17 mouse cellular contexts compared by ENCODE assay signal in genomic region chr12:73739611-73740219, GRCm38 (mm10).
DNase-seq lines count a peak whose midpoint lies in the region; ATAC-seq and TF ChIP-seq lines count a peak whose summit lies in the region.
"Had no signal": no experiment of that assay in that cellular context is flagged by ENCODE, and none has a peak within 500 bp of the region (broad histone marks: within the 10 kb centered on the region; RNA-seq: fewer than 3 reads in every experiment).

No protein-coding gene starts in this region.

- H3K4me1 ChIP-seq in cerebellum, adult 2 months (ENCODE audit: control insufficient read depth, insufficient read depth, low read length) = peaks cover 9% of the 10 kb centered on the region
- no peaks in the 10 kb centered on the region for H3K4me1 ChIP-seq in kidney, embryonic 15.5 days
- peaks cover 33% of the 10 kb centered on the region for H3K4me1 ChIP-seq in heart, embryonic 10.5 days
- H3K4me1 ChIP-seq: forebrain, embryonic 12.5 days; hindbrain, embryonic 13.5 days had no signal

- DNase-seq in cerebellum, adult 9-11 months = peak; percentile 22
- DNase-seq in cerebellum, adult 2 months = no peak
- DNase-seq in kidney, postnatal 14 days = peak; percentile 28
- no peak for DNase-seq in heart, embryonic 10.5 days (ENCODE audit: low spot score)
- peak; percentile 40 for DNase-seq in lung, postnatal 14 days
- DNase-seq in spleen, postnatal 14 days (ENCODE audit: low spot score in 2 of 2) = no peak
- DNase-seq in B cell, adult 2 months = no peak
- DNase-seq: cerebellum, adult 8-10 months; lung, embryonic 14.5 days; right cerebral cortex, postnatal 4 days had no signal

- no peaks in the 10 kb centered on the region for H3K27me3 ChIP-seq in cerebellum, adult 2 months (ENCODE audit: control insufficient read depth, insufficient read depth, low read length)
- no peaks in the 10 kb centered on the region for H3K27me3 ChIP-seq in kidney, embryonic 15.5 days
- no peaks in the 10 kb centered on the region for H3K27me3 ChIP-seq in heart, embryonic 10.5 days (ENCODE audit: insufficient read depth, poor library complexity, severe bottlenecking)
- H3K27me3 ChIP-seq: embryonic facial prominence, embryonic 15.5 days; forebrain, embryonic 12.5 days; heart, embryonic 13.5 days; Patski had no signal

- no peaks in the 10 kb centered on the region for H3K36me3 ChIP-seq in kidney, embryonic 15.5 days
- H3K36me3 ChIP-seq in heart, embryonic 10.5 days = no peaks in the 10 kb centered on the region
- H3K36me3 ChIP-seq: embryonic facial prominence, embryonic 15.5 days; forebrain, embryonic 12.5 days; heart, embryonic 13.5 days; hindbrain, embryonic 13.5 days had no signal

- H3K4me3 ChIP-seq in cerebellum, adult 2 months (replicated peaks; ENCODE audit: insufficient read depth, low read depth, low read length) = no peak overlapping the region
- H3K4me3 ChIP-seq in kidney, embryonic 15.5 days (replicated peaks) = no peak overlapping the region
- no peak overlapping the region for H3K4me3 ChIP-seq in heart, embryonic 10.5 days
- H3K4me3 ChIP-seq: embryonic facial prominence, embryonic 15.5 days; forebrain, embryonic 12.5 days; heart, embryonic 13.5 days; hindbrain, embryonic 13.5 days had no signal

- no peak overlapping the region for H3K4me2 ChIP-seq in kidney, embryonic 15.5 days
- H3K4me2 ChIP-seq: embryonic facial prominence, embryonic 15.5 days; forebrain, embryonic 12.5 days; heart, embryonic 13.5 days; hindbrain, embryonic 13.5 days; lung, embryonic 14.5 days had no signal

- H3K9ac ChIP-seq in kidney, embryonic 15.5 days = no peak overlapping the region
- H3K9ac ChIP-seq: embryonic facial prominence, embryonic 15.5 days; forebrain, embryonic 12.5 days; heart, embryonic 13.5 days; hindbrain, embryonic 13.5 days; lung, embryonic 14.5 days had no signal

- 36% methylated on average over 6 of the region's 6 CpGs for WGBS in cerebellum, adult 2 months
- 88% methylated on average over 6 of the region's 6 CpGs for whole genome bisulfite sequencing in kidney, embryonic 15.5 days
- whole genome bisulfite sequencing in heart, embryonic 10.5 days = 84% methylated on average over 6 of the region's 6 CpGs

- no peak overlapping the region for H3K27ac ChIP-seq in cerebellum, adult 2 months (ENCODE audit: insufficient read depth, low read length)
- no peak overlapping the region for H3K27ac ChIP-seq in kidney, embryonic 15.5 days
- peak overlapping the region; percentile 25; the same call in 1 of the 2 replicates for H3K27ac ChIP-seq in heart, embryonic 10.5 days
- H3K27ac ChIP-seq: embryonic facial prominence, embryonic 15.5 days; forebrain, embryonic 12.5 days; heart, embryonic 13.5 days; hindbrain, embryonic 13.5 days had no signal

- no peak for TF ChIP-seq POLR2A in cerebellum, adult 2 months (IDR thresholded peaks at IDR 0.05; ENCODE audit: borderline replicate concordance, insufficient read depth, low read length)

- no peak for TF ChIP-seq CTCF in cerebellum, adult 2 months (IDR thresholded peaks at IDR 0.05; ENCODE audit: borderline replicate concordance, insufficient read depth, low read depth, low read length)

- ATAC-seq in kidney, embryonic 15.5 days (replicated peaks; ENCODE audit: low FRiP score) = no peak
- ATAC-seq: intestine, embryonic 16.5 days; Patski had no signal

- no peaks in the 10 kb centered on the region for H3K9me3 ChIP-seq in kidney, embryonic 15.5 days (replicated peaks)
- no peaks in the 10 kb centered on the region for H3K9me3 ChIP-seq in heart, embryonic 10.5 days
- H3K9me3 ChIP-seq: embryonic facial prominence, embryonic 15.5 days; forebrain, embryonic 12.5 days; heart, embryonic 13.5 days; hindbrain, embryonic 13.5 days had no signal

Comparison
In these comparisons a context has a peak if more than half of its experiments do, and no peak if none do; other contexts are left out.
1. DNase-seq: peak in cerebellum, adult 9-11 months (single experiment), kidney, postnatal 14 days (single experiment) and lung, postnatal 14 days (single experiment); none in cerebellum, adult 2 months (0 of 2), heart, embryonic 10.5 days (single experiment), spleen, postnatal 14 days (0 of 2) and B cell, adult 2 months (0 of 2).